Mouse (Mus musculus): ENCODE results near the gene Wdr19. TPM values are rescaled to one million over a fixed set of nuclear protein-coding genes. Genes with fewer than 3 reads are reported as not detected.
A peak's percentile ranks its signal among the peaks of the same experiment; 100 is the strongest.

Wdr19 gene
- polyA plus RNA-seq, 1 experiment from 2014 or later: 8.7 TPM

DNA sequence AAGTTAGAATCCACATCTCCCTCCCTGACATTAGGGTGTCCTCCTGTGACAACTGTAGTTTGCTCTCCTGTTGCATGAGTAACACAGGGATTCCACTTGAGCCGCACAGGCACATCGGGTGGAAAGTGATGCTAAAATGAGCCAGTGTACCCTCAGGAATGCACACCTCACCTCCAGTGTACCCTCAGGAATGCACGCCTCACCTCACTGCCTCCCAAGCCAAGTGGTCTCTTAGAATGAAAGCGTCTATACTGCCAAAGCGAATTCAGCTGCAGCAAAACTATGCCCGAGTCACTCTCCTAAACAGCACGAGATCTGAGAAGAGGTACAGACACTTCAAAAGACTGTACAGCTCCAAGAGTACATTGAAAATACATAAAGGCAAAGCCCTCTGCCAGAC, 21.5 kb downstream of the Wdr19 start:
- ATAC-seq (ENCODE audit: low read depth) (no peak), DNase-seq (ENCODE audit: low spot score) (no peak)
- Histone ChIP-seq H3K9me3 (ENCODE audit: control insufficient read depth, low read length) (no peaks in the 10 kb centered on the region), H3K4me3 (ENCODE audit: low read depth, low read length) (no peak overlapping the region), H3K9ac (ENCODE audit: low read depth, low read length) (no peak overlapping the region), H3K4me1 (ENCODE audit: control insufficient read depth, insufficient read depth, low read length) (no peaks in the 10 kb centered on the region), H3K27ac (replicated peaks; ENCODE audit: low read depth, low read length) (no peak overlapping the region), H3K36me3 (ENCODE audit: control insufficient read depth, insufficient read depth, low read length) (peaks cover 29% of the 10 kb centered on the region), H3K4me2 (ENCODE audit: low read depth, low read length) (no peak overlapping the region), H3K27me3 (replicated peaks; ENCODE audit: control insufficient read depth, insufficient read depth, low read length) (no peaks in the 10 kb centered on the region)
- 71% methylated on average over 7 of the region's 7 CpGs for WGBS

DNA sequence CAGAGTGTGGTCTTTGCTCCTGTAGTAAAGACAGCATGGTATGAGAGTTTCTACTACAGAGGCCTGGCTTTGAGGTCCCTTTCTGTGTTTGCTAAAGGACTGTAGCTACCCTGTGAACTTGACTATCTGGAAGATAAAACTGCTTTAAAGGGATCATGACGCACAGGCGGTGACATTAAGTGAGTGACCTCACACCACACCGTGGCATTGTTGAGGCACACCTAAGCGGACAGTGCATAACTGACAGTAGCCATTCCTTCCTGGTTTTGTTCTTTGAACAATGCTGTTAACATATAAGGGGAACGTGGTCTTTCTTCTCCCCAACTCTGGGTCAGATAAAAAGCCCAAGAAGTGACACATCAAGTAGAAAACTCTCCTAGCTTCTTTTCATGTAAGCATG, 24.6 kb downstream of the Wdr19 start:
- Histone ChIP-seq H3K4me2 (ENCODE audit: low read depth, low read length) (no peak overlapping the region), H3K4me3 (ENCODE audit: low read depth, low read length) (no peak overlapping the region), H3K27me3 (replicated peaks; ENCODE audit: control insufficient read depth, insufficient read depth, low read length) (no peaks in the 10 kb centered on the region), H3K9ac (ENCODE audit: low read depth, low read length) (no peak overlapping the region), H3K27ac (replicated peaks; ENCODE audit: low read depth, low read length) (no peak overlapping the region), H3K36me3 (ENCODE audit: control insufficient read depth, insufficient read depth, low read length) (peaks cover 39% of the 10 kb centered on the region), H3K9me3 (ENCODE audit: control insufficient read depth, low read length) (no peaks in the 10 kb centered on the region), H3K4me1 (ENCODE audit: control insufficient read depth, insufficient read depth, low read length) (no peaks in the 10 kb centered on the region)
- DNase-seq (ENCODE audit: low spot score): no peak
- no peak for ATAC-seq (ENCODE audit: low read depth)
- 91% methylated on average over 5 of the region's 5 CpGs for whole genome bisulfite sequencing

DNA sequence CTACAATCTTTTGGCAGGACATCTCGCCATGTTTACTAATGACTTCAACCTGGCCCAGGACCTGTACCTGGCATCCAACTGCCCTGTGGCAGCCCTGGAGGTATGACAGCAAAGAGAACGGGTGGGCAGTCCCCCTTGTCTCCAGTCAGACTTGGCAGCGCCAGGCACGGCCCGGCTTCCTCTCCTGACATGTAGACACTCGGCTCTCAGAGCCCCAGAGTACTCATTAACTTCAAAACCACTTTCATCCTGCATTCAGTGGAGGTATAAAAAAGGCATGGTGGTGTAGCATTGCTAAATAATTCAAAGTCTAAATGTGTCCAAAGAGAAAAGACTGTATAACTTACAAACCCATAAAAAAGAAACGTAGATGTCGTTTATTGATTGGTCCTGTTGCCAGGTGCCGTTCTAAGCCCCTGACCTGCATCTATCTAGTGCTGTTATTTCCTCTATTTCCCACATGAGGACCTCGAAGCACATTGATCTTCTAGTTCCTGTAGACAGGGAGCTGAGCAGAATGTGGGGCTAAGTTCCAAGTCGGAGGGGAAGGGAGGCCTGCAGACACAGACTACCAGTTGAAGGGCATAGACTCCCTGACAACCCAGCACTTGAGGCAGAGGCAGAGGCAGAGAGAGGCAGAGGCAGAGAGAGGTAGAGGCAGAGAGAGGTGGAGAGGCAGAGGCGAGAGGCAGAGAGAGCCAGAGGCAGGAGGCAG, 31.9 kb downstream of the Wdr19 start:
- H3K4me2 ChIP-seq (ENCODE audit: low read depth, low read length): no peak overlapping the region
- no peak overlapping the region for H3K9ac ChIP-seq (ENCODE audit: low read depth, low read length)
- ATAC-seq (ENCODE audit: low read depth): no peak
- H3K27me3 ChIP-seq (replicated peaks; ENCODE audit: control insufficient read depth, insufficient read depth, low read length): no peaks in the 10 kb centered on the region
- H3K36me3 ChIP-seq (ENCODE audit: control insufficient read depth, insufficient read depth, low read length): peaks cover 32% of the 10 kb centered on the region
- H3K27ac ChIP-seq (replicated peaks; ENCODE audit: low read depth, low read length): no peak overlapping the region
- no peaks in the 10 kb centered on the region for H3K4me1 ChIP-seq (ENCODE audit: control insufficient read depth, insufficient read depth, low read length)
- DNase-seq (ENCODE audit: low spot score): no peak
- WGBS: 79% methylated on average over 12 of the region's 12 CpGs
- no peaks in the 10 kb centered on the region for H3K9me3 ChIP-seq (ENCODE audit: control insufficient read depth, low read length)
- no peak overlapping the region for H3K4me3 ChIP-seq (ENCODE audit: low read depth, low read length)

DNA sequence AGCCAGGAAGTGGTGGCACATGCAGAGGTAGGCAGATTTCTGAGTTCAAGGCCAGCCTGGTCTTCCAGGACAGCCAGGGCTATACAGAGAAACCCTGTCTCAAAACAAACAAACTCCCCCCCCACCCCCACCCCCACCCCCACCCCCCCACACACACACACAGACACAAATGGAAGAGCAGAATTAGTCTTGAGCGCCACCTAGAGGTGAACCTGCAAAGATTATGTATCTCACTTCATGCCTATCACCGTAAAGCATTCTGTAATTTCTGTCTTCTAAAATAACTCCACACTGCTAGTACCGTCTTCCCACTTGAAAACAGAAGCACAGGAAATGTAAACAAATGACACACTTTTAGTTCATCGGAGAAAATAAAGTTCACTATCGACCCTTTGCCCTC, 43.2 kb downstream of the Wdr19 start:
- no peaks in the 10 kb centered on the region for H3K4me1 ChIP-seq (ENCODE audit: control insufficient read depth, insufficient read depth, low read length)
- no peaks in the 10 kb centered on the region for H3K27me3 ChIP-seq (replicated peaks; ENCODE audit: control insufficient read depth, insufficient read depth, low read length)
- H3K4me2 ChIP-seq (ENCODE audit: low read depth, low read length): no peak overlapping the region
- H3K9ac ChIP-seq (ENCODE audit: low read depth, low read length): no peak overlapping the region
- DNase-seq (ENCODE audit: low spot score) (peak; percentile 61), ATAC-seq (ENCODE audit: low read depth) (no peak)
- 59% methylated on average over 5 of the region's 5 CpGs for WGBS
- H3K9me3 ChIP-seq (ENCODE audit: control insufficient read depth, low read length): no peaks in the 10 kb centered on the region
- H3K36me3 ChIP-seq (ENCODE audit: control insufficient read depth, insufficient read depth, low read length): peaks cover 22% of the 10 kb centered on the region; the same call in 1 of the 2 replicates
- H3K27ac ChIP-seq (replicated peaks; ENCODE audit: low read depth, low read length): no peak overlapping the region
- no peak overlapping the region for H3K4me3 ChIP-seq (ENCODE audit: low read depth, low read length)

DNA sequence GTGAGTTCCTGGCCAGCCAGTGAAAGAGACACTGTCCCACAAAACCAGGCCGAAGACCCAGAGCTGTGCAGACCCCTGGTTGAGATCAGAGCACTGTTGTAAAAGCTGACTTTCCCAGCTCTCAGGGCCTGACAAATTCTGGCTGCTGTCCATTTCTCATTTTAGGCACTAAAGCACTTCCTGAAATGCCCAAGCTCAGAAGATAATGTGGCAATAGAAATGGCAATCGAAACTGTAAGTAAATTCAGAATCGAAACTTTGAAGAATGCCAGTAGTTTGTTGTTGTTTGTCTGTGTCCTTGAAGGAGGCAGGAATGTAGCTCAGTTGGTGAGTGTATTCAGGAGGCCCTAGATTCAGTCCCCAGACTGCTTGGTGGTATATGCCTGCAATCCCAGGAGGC, 47.8 kb downstream of the Wdr19 start:
- peaks cover 29% of the 10 kb centered on the region for H3K36me3 ChIP-seq (ENCODE audit: control insufficient read depth, insufficient read depth, low read length)
- DNase-seq (ENCODE audit: low spot score): no peak
- 90% methylated on average over 3 of the region's 3 CpGs for WGBS

DNA sequence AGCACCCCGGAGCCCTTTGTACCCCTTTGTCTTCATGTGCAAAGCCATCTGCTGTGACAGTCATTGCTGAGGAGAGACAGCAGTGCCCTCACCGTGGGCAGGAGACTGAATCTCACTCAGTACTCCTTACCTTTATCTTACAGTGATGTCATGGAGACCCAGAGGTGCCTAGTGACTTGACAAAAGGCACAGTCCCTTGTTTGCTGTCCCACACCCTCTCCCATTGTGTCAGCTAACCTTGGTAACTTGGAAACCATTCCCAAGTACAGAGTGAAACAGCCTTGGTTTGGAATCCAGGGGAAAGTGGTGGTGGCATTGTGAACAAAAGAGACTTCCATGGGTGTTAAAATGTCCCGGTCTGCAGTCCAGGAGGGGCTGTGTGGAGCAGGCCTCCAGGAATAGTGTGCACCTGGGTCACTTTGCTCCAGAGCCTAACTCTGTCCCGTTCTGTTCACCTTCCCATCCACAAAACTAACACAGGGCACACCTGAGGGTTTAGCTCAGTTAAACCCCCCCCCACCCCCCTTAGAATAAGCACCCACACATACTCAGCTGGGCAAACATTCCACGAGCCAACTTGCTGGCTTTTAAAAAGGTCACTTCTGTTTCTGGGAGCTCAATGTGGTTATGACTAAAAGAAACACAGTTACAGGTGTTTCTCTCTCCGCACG, 50.8 kb downstream of the Wdr19 start:
- WGBS: 76% methylated on average over 7 of the region's 7 CpGs
- Histone ChIP-seq H3K27me3 (replicated peaks; ENCODE audit: control insufficient read depth, insufficient read depth, low read length) (no peaks in the 10 kb centered on the region), H3K4me2 (ENCODE audit: low read depth, low read length) (no peak overlapping the region), H3K9ac (ENCODE audit: low read depth, low read length) (no peak overlapping the region), H3K4me3 (ENCODE audit: low read depth, low read length) (no peak overlapping the region), H3K4me1 (ENCODE audit: control insufficient read depth, insufficient read depth, low read length) (no peaks in the 10 kb centered on the region), H3K36me3 (ENCODE audit: control insufficient read depth, insufficient read depth, low read length) (peaks cover 27% of the 10 kb centered on the region), H3K9me3 (ENCODE audit: control insufficient read depth, low read length) (no peaks in the 10 kb centered on the region), H3K27ac (replicated peaks; ENCODE audit: low read depth, low read length) (no peak overlapping the region)
- no peak for ATAC-seq (ENCODE audit: low read depth)
- no peak for DNase-seq (ENCODE audit: low spot score)

More for the DNA sequence above, 47.8 kb downstream of the Wdr19 start:
- no peak for ATAC-seq (ENCODE audit: low read depth)
- no peaks in the 10 kb centered on the region for H3K9me3 ChIP-seq (ENCODE audit: control insufficient read depth, low read length)
- H3K4me3 ChIP-seq (ENCODE audit: low read depth, low read length): no peak overlapping the region
- no peak overlapping the region for H3K9ac ChIP-seq (ENCODE audit: low read depth, low read length)
- no peaks in the 10 kb centered on the region for H3K4me1 ChIP-seq (ENCODE audit: control insufficient read depth, insufficient read depth, low read length)
- no peak overlapping the region for H3K27ac ChIP-seq (replicated peaks; ENCODE audit: low read depth, low read length)
- H3K4me2 ChIP-seq (ENCODE audit: low read depth, low read length): no peak overlapping the region
- H3K27me3 ChIP-seq (replicated peaks; ENCODE audit: control insufficient read depth, insufficient read depth, low read length): no peaks in the 10 kb centered on the region

DNA sequence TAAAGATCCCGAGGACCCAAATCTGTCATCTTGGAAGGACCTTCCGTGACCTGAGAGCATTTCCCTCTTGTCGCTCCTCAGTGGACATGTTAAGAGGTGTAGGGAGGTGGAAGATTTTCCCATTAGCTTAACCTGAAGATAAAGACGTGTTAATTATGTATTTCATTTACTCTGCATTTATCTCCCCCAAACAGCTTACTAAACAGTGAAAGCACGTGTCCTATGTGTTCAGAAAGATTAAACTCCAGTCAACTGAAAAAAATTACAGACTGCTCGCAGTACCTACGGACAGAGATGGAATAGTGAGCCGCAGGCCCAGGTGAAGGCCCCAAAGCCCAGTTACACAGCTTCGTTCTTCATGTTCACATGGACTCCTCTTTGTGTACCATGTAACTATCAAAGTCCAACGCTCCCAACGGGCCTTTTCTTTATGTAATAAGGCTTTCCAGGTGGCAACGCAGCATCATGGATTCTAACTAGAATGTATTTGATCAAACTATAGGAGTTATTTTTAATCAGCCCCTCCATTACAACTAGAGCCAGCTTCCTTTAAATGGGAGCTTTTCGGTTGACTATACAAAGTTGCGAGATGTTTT, 58.5 kb downstream of the Wdr19 start:
- H3K27me3 ChIP-seq (replicated peaks; ENCODE audit: control insufficient read depth, insufficient read depth, low read length): no peaks in the 10 kb centered on the region
- no peaks in the 10 kb centered on the region for H3K4me1 ChIP-seq (ENCODE audit: control insufficient read depth, insufficient read depth, low read length)
- ATAC-seq (ENCODE audit: low read depth) (no peak), DNase-seq (ENCODE audit: low spot score) (no peak)
- H3K4me3 ChIP-seq (ENCODE audit: low read depth, low read length): no peak overlapping the region
- WGBS: 92% methylated on average over 14 of the region's 14 CpGs
- H3K4me2 ChIP-seq (ENCODE audit: low read depth, low read length): no peak overlapping the region
- H3K9ac ChIP-seq (ENCODE audit: low read depth, low read length): no peak overlapping the region
- H3K36me3 ChIP-seq (ENCODE audit: control insufficient read depth, insufficient read depth, low read length): peaks cover 79% of the 10 kb centered on the region
- H3K9me3 ChIP-seq (ENCODE audit: control insufficient read depth, low read length): no peaks in the 10 kb centered on the region
- H3K27ac ChIP-seq (replicated peaks; ENCODE audit: low read depth, low read length): no peak overlapping the region

DNA sequence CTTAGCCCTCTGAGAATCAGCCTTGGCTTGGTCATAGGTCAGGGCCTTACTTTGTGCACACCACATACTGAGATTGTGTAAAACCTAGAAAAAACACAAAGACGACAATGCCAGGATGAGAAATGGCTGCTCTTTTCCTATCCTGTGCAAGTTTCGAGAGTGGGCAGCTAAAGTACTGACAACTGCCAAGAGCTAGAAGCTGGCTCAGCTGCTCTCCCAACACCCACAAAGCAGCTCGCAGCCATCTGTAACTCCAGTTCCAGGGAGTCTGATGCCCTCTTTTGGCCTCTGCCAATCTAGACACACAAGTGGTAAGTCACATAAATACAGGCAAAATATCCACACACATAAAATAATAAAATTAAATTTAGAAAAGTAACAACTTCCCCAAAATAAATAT, 74.5 kb downstream of the Wdr19 start:
- no peaks in the 10 kb centered on the region for H3K9me3 ChIP-seq (ENCODE audit: control insufficient read depth, low read length)
- H3K4me3 ChIP-seq (ENCODE audit: low read depth, low read length): no peak overlapping the region
- no peak overlapping the region for H3K27ac ChIP-seq (replicated peaks; ENCODE audit: low read depth, low read length)
- peaks cover 94% of the 10 kb centered on the region for H3K36me3 ChIP-seq (ENCODE audit: control insufficient read depth, insufficient read depth, low read length)
- WGBS: 93% methylated on average over 3 of the region's 3 CpGs
- ATAC-seq (ENCODE audit: low read depth) (no peak), DNase-seq (ENCODE audit: low spot score) (no peak)
- no peak overlapping the region for H3K9ac ChIP-seq (ENCODE audit: low read depth, low read length)
- no peaks in the 10 kb centered on the region for H3K27me3 ChIP-seq (replicated peaks; ENCODE audit: control insufficient read depth, insufficient read depth, low read length)
- no peaks in the 10 kb centered on the region for H3K4me1 ChIP-seq (ENCODE audit: control insufficient read depth, insufficient read depth, low read length)
- H3K4me2 ChIP-seq (ENCODE audit: low read depth, low read length): no peak overlapping the region
